Mouse (Mus musculus) MEL (cell line): ENCODE results near the gene Tbxa2r. TPM values are rescaled to one million over a fixed set of nuclear protein-coding genes. Genes with fewer than 3 reads are reported as not detected.

ENCODE experiments used
- DNase-seq: peaks from one replicate; pipeline ENCODE4 v3.0.0; 2011; ENCODE audit warnings: low read depth, low spot score
- H3K27ac ChIP-seq: 2 replicates; pipeline ENCODE4 v1.5.1; 2012; ENCODE audit warnings: low read depth, mild to moderate bottlenecking, control low read depth, low read length, moderate library complexity; ENCODE audit not compliant: control insufficient read depth
- H3K27me3 ChIP-seq, 2 experiments: fragments of 150-350 bp in 1 of 2; sonication (generic) in 1 of 2; 2 replicates each; pipeline ENCODE4 v1.6.1; 2012; ENCODE audit warnings: low read length in 2 of 2, mild to moderate bottlenecking in 2 of 2, improper control_type of control experiment in 1 of 2, moderate library complexity in 1 of 2; ENCODE audit not compliant: insufficient read depth in 2 of 2, control insufficient read depth in 1 of 2
- H3K36me3 ChIP-seq, 2 experiments: 2 replicates each; pipeline ENCODE4 v1.6.1; 2012 to 2014; ENCODE audit warnings: low read length in 2 of 2, improper control_type of control experiment in 1 of 2, inconsistent platforms in 1 of 2, mild to moderate bottlenecking in 1 of 2; ENCODE audit not compliant: insufficient read depth in 2 of 2, control insufficient read depth in 1 of 2
- H3K4me1 ChIP-seq, 2 experiments: fragments of 150-350 bp in 1 of 2; sonication (generic) in 1 of 2; 2 replicates each; pipeline ENCODE4 v1.6.1; 2012; ENCODE audit warnings: low read length in 2 of 2, improper control_type of control experiment in 1 of 2, mild to moderate bottlenecking in 1 of 2; ENCODE audit not compliant: insufficient read depth in 2 of 2, control insufficient read depth in 1 of 2
- H3K4me3 ChIP-seq, 2 experiments: fragments of 150-350 bp in 1 of 2; sonication (generic) in 1 of 2; 2 replicates each; pipeline ENCODE4 v1.5.1; 2012; ENCODE audit warnings: low read depth in 2 of 2, low read length in 2 of 2, mild to moderate bottlenecking in 2 of 2, moderate library complexity in 2 of 2, control low read depth in 1 of 2, improper control_type of control experiment in 1 of 2; ENCODE audit not compliant: control insufficient read depth in 1 of 2, insufficient read depth in 1 of 2
- H3K79me2 ChIP-seq: 2 replicates; pipeline ENCODE4 v1.6.1; 2012; ENCODE audit warnings: mild to moderate bottlenecking, low read length, moderate library complexity; ENCODE audit not compliant: control insufficient read depth, poor library complexity, insufficient read depth
- H3K9ac ChIP-seq: 2 replicates; pipeline ENCODE4 v1.6.1; 2012; ENCODE audit warnings: low read depth, mild to moderate bottlenecking, control low read depth, low read length, moderate library complexity; ENCODE audit not compliant: control insufficient read depth, poor library complexity, severe bottlenecking
- H3K9me3 ChIP-seq: fragments of 150-350 bp; sonication (generic); replicated peaks from 2 replicates; pipeline ENCODE4 v1.6.1; 2012; ENCODE audit warnings: mild to moderate bottlenecking, low read length, improper control_type of control experiment, moderate library complexity; ENCODE audit not compliant: insufficient read depth
- CHD1 ChIP-seq: IDR thresholded peaks from 2 replicates; pipeline ENCODE4 v1.6.1; 2012; ENCODE audit warnings: low read depth, mild to moderate bottlenecking, inconsistent platforms, low read length, improper control_type of control experiment
- CHD2 ChIP-seq: IDR thresholded peaks from 2 replicates; pipeline ENCODE4 v1.6.1; 2011; ENCODE audit warnings: low read length, improper control_type of control experiment
- ETS1 ChIP-seq: IDR thresholded peaks from 2 replicates; pipeline ENCODE4 v1.6.1; 2012; ENCODE audit warnings: low read depth, mild to moderate bottlenecking, inconsistent platforms, low read length, improper control_type of control experiment, moderate library complexity
- GATA1 ChIP-seq: IDR thresholded peaks from 2 replicates; pipeline ENCODE4 v1.6.1; 2011; ENCODE audit warnings: low read depth, low read length, improper control_type of control experiment
- HCFC1 ChIP-seq: IDR thresholded peaks from 2 replicates; pipeline ENCODE4 v1.6.1; 2012; ENCODE audit warnings: low read depth, mild to moderate bottlenecking, inconsistent platforms, low read length, improper control_type of control experiment, moderate library complexity
- JUND ChIP-seq: IDR thresholded peaks from 2 replicates; pipeline ENCODE4 v1.6.1; 2011; ENCODE audit warnings: low read depth, mild to moderate bottlenecking, improper control_type of control experiment, low read length
- MAX ChIP-seq: IDR thresholded peaks from 2 replicates; pipeline ENCODE4 v1.6.1; 2011; ENCODE audit warnings: low read length, improper control_type of control experiment
- POLR2A ChIP-seq, 2 experiments: IDR thresholded peaks; 2 replicates each; pipeline ENCODE4 v1.6.1; 2011 to 2012; ENCODE audit warnings: low read length in 2 of 2, mild to moderate bottlenecking in 2 of 2, control low read depth in 1 of 2, improper control_type of control experiment in 1 of 2, low read depth in 1 of 2, moderate library complexity in 1 of 2; ENCODE audit not compliant: control insufficient read depth in 1 of 2, insufficient read depth in 1 of 2, poor library complexity in 1 of 2
- RCOR1 ChIP-seq: IDR thresholded peaks from 2 replicates; pipeline ENCODE4 v1.6.1; 2012; ENCODE audit warnings: low read depth, mild to moderate bottlenecking, inconsistent platforms, low read length, improper control_type of control experiment
- SIN3A ChIP-seq: IDR thresholded peaks from 2 replicates; pipeline ENCODE4 v1.6.1; 2012; ENCODE audit warnings: low read length, improper control_type of control experiment, inconsistent platforms
- SMC3 ChIP-seq: IDR thresholded peaks from 2 replicates; pipeline ENCODE4 v1.6.1; 2011; ENCODE audit warnings: low read depth, low read length, improper control_type of control experiment
- ZKSCAN1 ChIP-seq: IDR thresholded peaks from 2 replicates; pipeline ENCODE4 v1.6.1; 2012; ENCODE audit warnings: low read depth, mild to moderate bottlenecking, inconsistent platforms, low read length, improper control_type of control experiment, moderate library complexity
- ZNF384 ChIP-seq: IDR thresholded peaks from 2 replicates; pipeline ENCODE4 v1.6.1; 2012; ENCODE audit warnings: low read depth, mild to moderate bottlenecking, inconsistent platforms, low read length, improper control_type of control experiment
- polyA plus RNA-seq, 2 experiments: library from polyadenylated mRNA; stranded (reverse) in 1 of 2; unstranded in 1 of 2; fragments of >175 nt in 1 of 2; fragments of >200 nt in 1 of 2; gene quantifications; 2 replicates each; pipeline versions ENCODE4 v1.2.1 to v1.2.4; 2012; ENCODE audit warnings: low replicate concordance in 2 of 2, low read depth in 1 of 2; ENCODE audit not compliant: insufficient read length in 2 of 2, insufficient read depth in 1 of 2, missing spikeins in 1 of 2
- total RNA-seq: library from RNA; depleted of rRNA; stranded (reverse); fragments of 300-350 nt; gene quantifications from 2 replicates; pipeline ENCODE4 v1.2.3, GENCODE M21; 2012

Tbxa2r gene
- total and polyA plus RNA-seq, 3 experiments: 0.31 TPM; not detected in 2

- H3K27ac ChIP-seq: no peak overlapping the region
- DNase-seq: peak; percentile 44
Measured at GRCm38 (mm10) chr10:81298369-81299100, 30.0 kb upstream of the Tbxa2r start.

DNA sequence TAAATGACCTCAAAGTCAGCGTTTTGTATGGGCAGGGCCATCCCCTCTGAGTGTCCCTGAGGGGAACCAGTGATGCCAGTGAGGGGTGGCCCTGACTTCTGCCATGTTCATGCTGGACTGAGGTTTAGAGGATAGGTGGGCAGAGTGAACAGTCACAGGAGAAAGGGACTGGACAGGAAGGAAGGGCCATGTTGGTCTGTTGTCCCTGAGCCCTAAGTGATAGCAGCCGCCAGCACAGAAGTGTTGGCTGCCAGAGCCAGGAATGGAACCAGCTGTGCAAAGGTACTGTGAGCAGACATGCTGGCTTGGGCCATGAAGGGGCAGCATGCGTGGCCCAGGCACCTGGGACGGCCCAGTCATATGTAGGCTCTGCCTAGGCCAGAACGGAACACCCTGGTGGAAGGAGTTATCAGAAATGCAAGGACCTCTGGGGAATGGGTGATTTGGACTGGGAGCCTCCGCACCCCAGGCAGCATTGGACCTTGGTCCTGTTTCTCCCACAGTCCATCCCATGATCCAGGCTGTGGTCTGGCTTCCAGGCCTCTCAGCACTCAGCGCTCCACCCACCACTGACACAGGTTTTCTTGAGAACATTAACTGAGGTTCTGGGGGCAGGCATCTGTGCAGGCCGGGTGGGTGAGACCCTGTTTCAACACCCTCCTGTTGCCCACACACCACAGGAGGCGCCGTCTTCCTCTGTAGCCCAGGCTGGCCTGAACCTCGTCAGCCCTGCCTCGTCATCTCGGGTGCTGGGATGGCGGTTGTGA, 28.8 kb upstream of the Tbxa2r start:
- no peak for TF ChIP-seq CHD2
- no peak for TF ChIP-seq CHD1
- TF ChIP-seq GATA1: no peak
- TF ChIP-seq MAX: no peak
- no peak for TF ChIP-seq HCFC1
- no peak for TF ChIP-seq ETS1
- TF ChIP-seq SIN3A: no peak
- TF ChIP-seq SMC3: no peak
- no peak for DNase-seq
- H3K27me3 ChIP-seq: no peaks in the 10 kb centered on the region
- H3K79me2 ChIP-seq: peaks cover 61% of the 10 kb centered on the region
- no peak overlapping the region for H3K27ac ChIP-seq
- no peaks in the 10 kb centered on the region for H3K9me3 ChIP-seq
- no peak overlapping the region for H3K9ac ChIP-seq
- H3K36me3 ChIP-seq: peaks cover 0 to 1% of the 10 kb centered on the region in 2 experiments; a peak in 1 of 4 replicates
- H3K4me3 ChIP-seq: no peak overlapping the region
- H3K4me1 ChIP-seq: peaks cover 1 to 10% of the 10 kb centered on the region in 2 experiments; a peak in 3 of 4 replicates

More at GRCm38 (mm10) chr10:81298369-81299100, 30.0 kb upstream of the Tbxa2r start:
- Histone ChIP-seq H3K9ac (no peak overlapping the region), H3K4me3 (no peak overlapping the region), H3K36me3 (peaks cover 0 to 10% of the 10 kb centered on the region in 2 experiments; a peak in 2 of 4 replicates), H3K4me1 (peaks cover 4 to 21% of the 10 kb centered on the region in 2 experiments; a peak in 3 of 4 replicates), H3K9me3 (no peaks in the 10 kb centered on the region), H3K79me2 (peaks cover 73% of the 10 kb centered on the region), H3K27me3 (no peaks in the 10 kb centered on the region)
- no peak for TF ChIP-seq ZKSCAN1
- TF ChIP-seq MAX: no peak
- TF ChIP-seq RCOR1: no peak
- no peak for TF ChIP-seq GATA1
- TF ChIP-seq POLR2A (IDR thresholded peaks at IDR 0.05; ENCODE audit: control insufficient read depth in 1 of 2, insufficient read depth in 1 of 2, low read depth in 1 of 2, low read length in 2 of 2, poor library complexity in 1 of 2): no peak
- no peak for TF ChIP-seq ZNF384
- no peak for TF ChIP-seq JUND
